Mouse (Mus musculus) kidney, postnatal 25 days (tissue): Measurements from ENCODE around the gene Stx18.

ENCODE experiments used
- DNase-seq, 2 experiments: peaks; one replicate each; pipeline ENCODE4 v3.0.0; 2021; ENCODE audit warnings: mixed read lengths in 2 of 2

Gene Stx18

DNA sequence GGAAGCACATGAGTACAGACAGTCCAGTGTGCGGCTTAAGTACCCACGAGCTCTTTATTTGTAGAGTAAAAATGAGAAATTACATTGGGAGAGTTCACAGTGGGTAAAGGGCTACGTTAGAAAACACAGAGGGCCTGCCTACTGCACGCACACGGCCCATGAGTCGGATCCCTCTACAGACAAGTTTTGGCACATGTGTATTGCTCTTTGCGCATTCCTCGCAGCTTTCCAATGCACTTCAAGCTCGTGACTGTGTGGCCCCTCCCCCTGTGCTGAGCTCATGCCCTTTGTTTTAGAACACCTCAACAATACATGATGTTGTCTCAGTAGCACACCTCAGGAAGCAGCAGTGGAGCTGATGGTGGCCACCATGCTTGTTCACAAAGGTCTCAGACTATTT is 98.6 kb downstream of the Stx18 start:
- no peak for DNase-seq

DNA sequence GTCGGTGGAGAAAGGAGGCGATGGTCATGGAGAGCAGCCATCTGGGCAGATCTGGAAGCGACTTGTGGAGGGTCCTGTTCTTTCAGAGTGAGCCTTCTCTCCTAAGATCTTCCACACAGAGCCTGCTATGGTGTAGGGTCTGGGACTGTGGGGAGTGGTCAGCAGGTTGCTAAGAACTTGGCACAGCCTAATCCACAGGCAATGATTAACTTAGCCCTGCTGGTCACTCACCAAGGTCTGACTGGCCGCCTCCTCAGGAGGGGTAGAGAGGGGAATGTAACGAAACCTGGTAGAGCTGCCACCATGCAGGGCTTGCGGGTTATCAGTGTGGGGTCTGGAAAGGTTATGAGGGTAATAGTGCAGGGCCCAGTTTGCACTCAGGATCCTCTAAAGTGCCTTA is 102.4 kb downstream of the Stx18 start:
- DNase-seq = peak; percentile 48 to 58

DNA sequence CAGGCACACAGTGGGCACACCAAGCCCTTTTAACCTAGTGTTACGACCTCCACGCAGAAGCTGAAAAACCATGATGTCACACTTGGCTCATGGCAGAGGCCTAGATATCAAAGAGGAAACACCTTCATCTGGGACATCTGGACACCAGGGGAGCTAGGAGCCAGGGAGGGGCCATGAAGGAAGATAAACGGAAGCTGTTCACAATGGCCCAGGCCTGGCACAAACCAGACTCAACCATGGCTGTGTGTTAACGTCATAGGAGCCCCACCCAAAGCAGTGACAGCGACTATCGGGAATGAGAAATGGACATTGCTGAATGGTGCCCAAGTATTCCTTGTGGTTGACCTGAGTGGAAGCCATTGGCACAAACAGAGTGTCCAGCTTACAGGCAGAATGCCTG is 108.0 kb downstream of the Stx18 start:
- peak in 1 of 2 experiments; percentile 56 for DNase-seq

GRCm38 (mm10) chr5:38151264-38151663 is 112.7 kb downstream of the Stx18 start:
- no peak for DNase-seq

DNA sequence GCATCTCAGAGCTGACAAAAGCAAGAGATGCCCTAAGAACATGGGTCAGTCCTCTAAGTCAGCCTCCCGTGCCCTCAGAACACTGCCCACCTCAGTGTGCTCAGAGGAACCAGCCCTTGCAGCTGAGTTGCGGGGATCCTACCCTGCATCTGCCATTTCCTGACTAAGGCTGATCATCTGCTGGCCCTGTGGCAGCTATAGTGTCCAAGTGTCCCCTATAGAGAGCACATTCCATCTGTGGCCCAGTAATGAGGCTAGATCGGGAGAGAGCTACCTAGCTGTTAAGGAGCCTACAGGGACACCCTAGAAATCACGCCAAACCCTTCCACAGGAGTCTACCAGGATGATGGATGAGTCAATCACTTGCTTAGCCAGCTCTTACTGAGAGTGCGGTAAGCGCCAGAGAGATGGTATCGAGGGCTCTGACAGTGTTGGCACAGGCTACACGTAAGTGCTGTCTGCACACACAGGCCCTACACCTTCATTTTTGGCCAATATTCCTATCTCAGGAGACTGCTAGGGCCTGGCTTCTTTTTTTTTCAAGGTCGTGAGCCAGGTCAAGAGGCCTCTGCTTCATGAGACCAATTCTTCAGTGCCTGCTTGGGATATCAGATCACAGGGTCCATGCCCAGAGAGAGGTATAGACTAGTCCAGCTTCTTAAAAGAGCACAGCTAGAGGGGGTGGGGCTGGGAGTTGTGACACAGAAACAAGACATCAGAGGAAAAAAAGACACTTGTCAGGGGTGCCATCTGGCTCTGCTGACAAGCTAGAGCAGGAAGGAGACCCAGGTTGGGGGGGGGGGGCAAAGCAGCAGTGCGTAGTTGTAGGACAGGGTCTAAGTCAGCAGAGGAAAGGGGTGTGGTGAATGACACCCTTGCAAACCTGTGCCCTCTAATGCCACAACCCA is 113.9 kb downstream of the Stx18 start:
- no peak for DNase-seq

GRCm38 (mm10) chr5:38153636-38154035 is 115.1 kb downstream of the Stx18 start:
- DNase-seq = no peak

- no peak for DNase-seq
Measured at GRCm38 (mm10) chr5:38157481-38158020, 119.0 kb downstream of the Stx18 start.

DNA sequence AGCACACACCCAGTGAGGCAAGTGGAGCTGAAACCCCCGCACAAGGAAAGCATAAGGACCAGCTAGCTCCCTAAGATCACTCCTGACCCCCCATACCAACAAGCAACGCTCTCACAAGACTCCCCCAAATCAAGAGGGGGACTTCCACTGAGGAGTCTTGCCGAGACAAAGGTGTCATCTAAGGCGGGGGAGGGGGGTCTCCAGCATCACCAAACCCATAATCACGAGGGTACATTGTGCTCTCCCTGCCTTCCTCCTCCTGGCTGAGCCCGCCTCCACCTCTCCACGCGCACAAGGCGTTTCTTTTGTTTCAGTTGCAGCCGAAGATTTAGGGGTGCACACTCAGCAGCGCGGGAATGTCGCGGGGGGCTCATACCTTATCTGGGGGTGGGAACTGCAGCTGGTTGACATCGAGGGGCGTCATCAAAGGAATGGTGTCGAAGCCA is 120.0 kb downstream of the Stx18 start:
- no peak for DNase-seq

GRCm38 (mm10) chr5:38158947-38159633 is 120.5 kb downstream of the Stx18 start:
- DNase-seq = peak; percentile 66 to 74

GRCm38 (mm10) chr5:38159634-38160413 is 121.3 kb downstream of the Stx18 start, which contains the start of gene Nsg1:
Gene Nsg1 (minus strand): TSS chr5:38159907.
- DNase-seq = no peak

- peak in 1 of 2 experiments; percentile 14 for DNase-seq
Measured at GRCm38 (mm10) chr5:38168497-38168896, 130.0 kb downstream of the Stx18 start.

GRCm38 (mm10) chr5:38173766-38174165 is 135.2 kb downstream of the Stx18 start:
- no peak for DNase-seq

DNA sequence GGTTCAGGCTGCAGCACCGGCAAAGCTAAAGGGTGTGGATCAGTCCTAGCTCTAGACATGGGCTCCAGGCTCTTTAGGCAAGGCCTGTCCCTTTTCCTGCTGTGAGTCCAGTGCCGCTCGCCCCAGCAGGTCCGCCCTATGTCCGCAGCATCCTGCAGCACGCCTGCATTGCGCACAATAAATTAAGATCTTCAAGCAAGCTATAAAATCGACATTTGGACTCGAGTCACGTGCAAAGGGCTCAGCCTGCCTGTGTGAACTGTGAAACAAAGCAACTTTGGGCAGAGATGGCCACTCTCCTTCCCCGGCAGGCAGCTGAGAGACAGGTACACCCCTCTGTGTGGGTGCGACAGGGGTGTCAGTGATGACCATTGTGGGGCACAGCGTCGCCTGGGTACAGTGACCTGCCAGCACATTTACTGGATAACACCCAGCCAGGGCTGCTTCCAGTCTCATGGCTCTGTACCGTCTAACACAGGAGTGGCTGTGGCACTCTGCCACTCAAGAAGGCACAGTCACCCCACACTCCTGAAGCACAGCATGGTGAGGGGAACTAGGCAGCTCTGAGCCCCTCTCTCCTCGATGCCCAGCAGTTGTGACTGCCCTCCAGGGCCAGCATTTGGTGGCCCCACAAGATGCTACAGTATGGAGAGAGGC is 135.8 kb downstream of the Stx18 start:
- no peak for DNase-seq

- no peak for DNase-seq
Measured at GRCm38 (mm10) chr5:38184688-38185285, 146.2 kb downstream of the Stx18 start.

GRCm38 (mm10) chr5:38187006-38187405 is 148.5 kb downstream of the Stx18 start:
- no peak for DNase-seq
